Mouse (Mus musculus) midbrain, embryonic 15.5 days (tissue): ENCODE measurements around the gene Ddx55. TPM values are rescaled to one million over a fixed set of nuclear protein-coding genes. Genes with fewer than 3 reads are reported as not detected.
"Not testable (repeated sequence)": the region's sequence is repeated elsewhere in the genome, so short reads cannot be mapped to it uniquely, and the experiment has no call there.

Experiments
- ATAC-seq: fragments of 200-750 bp; cut with Nextera tagmentation; replicated peaks from 2 replicates; pipeline ENCODE4 v1.8.0; 2017; ENCODE audit warnings: moderate TSS enrichment
- H3K27ac ChIP-seq: fragments of 300-500 bp; sonication (generic); 2 replicates; pipeline ENCODE4 v1.5.1; 2015; ENCODE audit warnings: mild to moderate bottlenecking, inconsistent platforms
- H3K27me3 ChIP-seq: fragments of 300-500 bp; sonication (generic); replicated peaks from 2 replicates; pipeline ENCODE4 v1.6.1; 2015; ENCODE audit warnings: inconsistent platforms
- H3K36me3 ChIP-seq: fragments of 300-500 bp; sonication (generic); replicated peaks from 2 replicates; pipeline ENCODE4 v1.6.1; 2015; ENCODE audit warnings: inconsistent platforms
- H3K4me1 ChIP-seq: fragments of 300-500 bp; sonication (generic); 2 replicates; pipeline ENCODE4 v1.6.1; 2015; ENCODE audit warnings: inconsistent platforms
- H3K4me2 ChIP-seq: fragments of 300-500 bp; sonication (generic); 2 replicates; pipeline ENCODE4 v1.6.1; 2015; ENCODE audit warnings: inconsistent platforms, mild to moderate bottlenecking, moderate library complexity
- H3K4me3 ChIP-seq: fragments of 300-500 bp; sonication (generic); 2 replicates; pipeline ENCODE4 v1.5.1; 2015; ENCODE audit warnings: mild to moderate bottlenecking, inconsistent platforms
- H3K9ac ChIP-seq: fragments of 300-500 bp; sonication (generic); 2 replicates; pipeline ENCODE4 v1.6.1; 2015; ENCODE audit warnings: mild to moderate bottlenecking, inconsistent platforms
- H3K9me3 ChIP-seq: fragments of 300-500 bp; sonication (generic); 2 replicates; pipeline ENCODE4 v1.6.1; 2016; ENCODE audit warnings: inconsistent platforms
- WGBS: fragments of 180-500 bp; shearing (Covaris S2); methylation state at CpG from one replicate; pipeline ENCODE4 v1.1.7; 2015; ENCODE audit warnings: mixed read lengths; 5-methylcytosine and 5-hydroxymethylcytosine counted together
- polyA plus RNA-seq: library from polyadenylated mRNA; unstranded; fragments of >200 nt; fragmentation: Nextera tagmentation; extraction: Ambion mirVana; gene quantifications from 2 replicates; pipeline ENCODE4 v1.2.1, GENCODE M21; 2015

The Ddx55 gene
- polyA plus RNA-seq, 1 experiment from 2014 or later, result 30.5 TPM

DNA sequence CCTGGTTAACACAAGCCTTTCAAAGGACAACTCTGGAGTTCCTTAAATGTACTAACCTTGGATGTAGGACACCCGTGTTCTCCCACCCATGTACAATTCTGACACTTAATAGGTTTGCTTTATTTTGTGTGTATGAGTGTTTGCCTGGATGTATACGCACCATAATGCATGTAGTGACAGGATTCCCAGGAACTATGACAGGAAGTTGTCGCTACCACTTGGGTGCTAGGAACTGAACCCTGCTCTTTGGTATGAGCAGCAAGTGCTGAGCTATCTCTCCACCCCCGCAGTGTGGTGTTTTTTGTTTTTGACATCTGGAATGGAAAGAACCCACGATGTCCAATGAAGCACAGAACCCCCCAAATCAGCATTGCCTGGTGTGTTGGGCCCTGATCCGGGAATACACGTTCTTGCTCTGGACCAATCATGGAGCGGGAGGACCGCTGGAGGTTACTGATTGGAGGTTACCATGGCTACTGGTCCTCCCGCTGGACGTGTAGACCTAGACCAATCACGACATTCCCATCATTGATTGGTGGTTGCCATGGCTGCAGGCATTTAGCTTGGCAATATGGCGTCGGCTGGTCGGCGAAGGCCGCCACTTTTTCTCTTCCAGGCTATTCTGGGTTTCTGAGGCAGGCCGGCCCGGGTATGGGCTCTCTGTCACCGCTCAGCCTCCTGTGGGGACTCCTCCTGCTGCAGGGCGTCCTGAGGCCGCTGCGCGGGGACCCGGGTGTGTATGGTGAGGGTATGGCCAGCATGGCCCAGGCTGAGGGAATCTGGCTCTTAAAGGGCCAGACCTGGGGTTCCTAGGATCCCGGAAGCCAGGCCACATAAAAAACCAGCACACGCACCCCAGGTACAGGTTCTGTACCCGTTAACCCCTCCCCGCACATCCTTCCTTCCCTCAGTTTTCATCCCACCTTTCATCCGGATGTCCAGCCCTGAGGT is 45.8 kb downstream of the Ddx55 start:
- Histone ChIP-seq H3K27ac (peak overlapping the region; percentile 64), H3K4me3 (peak overlapping the region; percentile 91), H3K36me3 (peaks cover 26% of the 10 kb centered on the region), H3K27me3 (no peaks in the 10 kb centered on the region), H3K4me1 (peaks cover 19% of the 10 kb centered on the region), H3K9me3 (no peaks in the 10 kb centered on the region), H3K9ac (peak overlapping the region; percentile 77), H3K4me2 (peak overlapping the region; percentile 98)
- peak; percentile 100 for ATAC-seq
- WGBS, result 7% methylated on average over 30 of the region's 30 CpGs

DNA sequence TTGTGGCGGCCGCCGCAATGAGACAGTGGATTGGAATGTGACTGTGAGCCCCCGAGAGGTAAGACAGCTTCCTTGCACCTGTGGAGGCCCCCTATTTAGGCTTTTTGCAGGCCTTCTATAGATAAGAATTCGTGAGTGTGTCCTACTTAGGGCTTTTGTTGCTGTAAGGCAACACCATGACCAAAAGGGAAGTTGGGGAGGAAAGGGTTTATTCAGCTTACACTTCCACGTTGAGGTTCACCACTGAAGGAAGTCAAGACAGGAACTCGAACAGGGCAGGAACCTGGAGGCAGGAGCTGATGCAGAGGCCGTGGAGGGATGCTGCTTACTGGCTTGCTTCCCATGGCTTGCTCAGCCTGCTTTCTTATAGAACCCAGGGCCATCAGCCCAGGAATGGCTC is 47.1 kb downstream of the Ddx55 start:
- H3K27ac ChIP-seq, H3K9me3 ChIP-seq, ATAC-seq, H3K27me3 ChIP-seq, H3K9ac ChIP-seq: not testable (repeated sequence)
- 68% methylated on average over 8 of the region's 8 CpGs for WGBS
- H3K4me1 ChIP-seq, result peaks cover 19% of the 10 kb centered on the region
- H3K36me3 ChIP-seq, result peaks cover 14% of the 10 kb centered on the region
- H3K4me3 ChIP-seq, result peak overlapping the region; percentile 91; the same call in 1 of the 2 replicates
- H3K4me2 ChIP-seq, result peak overlapping the region; percentile 98

DNA sequence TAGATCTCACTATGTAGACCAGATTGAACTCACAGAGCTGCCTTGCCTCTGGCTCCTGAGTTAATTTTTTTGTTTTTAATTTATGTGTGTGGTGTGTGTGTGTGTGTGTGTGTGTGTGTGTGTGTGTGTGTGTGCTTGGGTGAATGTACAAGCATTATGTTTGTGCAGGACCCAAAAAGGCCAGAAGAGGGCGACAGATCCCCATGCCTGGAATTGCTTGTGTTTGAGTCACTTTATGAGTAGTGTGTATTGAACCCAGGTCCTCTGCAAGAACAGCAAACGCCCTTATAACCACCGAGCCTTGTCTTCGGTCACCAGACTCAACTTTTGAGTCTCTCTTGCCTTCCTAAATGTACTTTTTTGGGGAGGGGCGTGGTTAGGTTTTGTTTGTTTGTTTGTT is 49.7 kb downstream of the Ddx55 start:
- no peak for ATAC-seq
- H3K4me3 ChIP-seq, result no peak overlapping the region
- 73% methylated on average over 5 of the region's 5 CpGs for WGBS
- H3K27ac ChIP-seq, result no peak overlapping the region
- H3K4me1 ChIP-seq, result peaks cover 19% of the 10 kb centered on the region
- H3K9me3 ChIP-seq, result no peaks in the 10 kb centered on the region
- H3K9ac ChIP-seq, result no peak overlapping the region
- no peaks in the 10 kb centered on the region for H3K27me3 ChIP-seq
- H3K4me2 ChIP-seq, result no peak overlapping the region
- H3K36me3 ChIP-seq, result no peaks in the 10 kb centered on the region

DNA sequence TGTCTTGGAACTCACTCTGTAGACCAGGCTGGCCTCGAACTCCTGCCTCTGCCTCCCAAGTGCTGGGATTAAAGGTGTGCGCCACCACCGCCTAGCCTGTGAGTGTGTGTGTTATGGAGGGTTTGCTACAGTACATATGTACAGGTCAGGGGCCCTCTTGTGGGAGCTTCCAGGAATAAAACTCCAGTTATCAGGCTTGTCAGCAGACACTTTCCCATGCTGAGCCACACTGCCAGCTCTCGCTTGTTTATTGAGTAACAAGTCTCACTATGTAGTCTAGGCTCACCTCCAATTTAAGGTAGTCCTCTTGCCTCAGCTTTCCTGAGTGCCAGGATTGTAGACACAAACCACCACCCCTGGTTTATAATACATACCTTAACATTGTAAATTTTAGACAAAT is 51.6 kb downstream of the Ddx55 start:
- H3K9me3 ChIP-seq, result no peaks in the 10 kb centered on the region
- H3K27ac ChIP-seq, result no peak overlapping the region
- H3K27me3 ChIP-seq, result no peaks in the 10 kb centered on the region
- no peaks in the 10 kb centered on the region for H3K36me3 ChIP-seq
- H3K4me3 ChIP-seq, result no peak overlapping the region
- WGBS, result 87% methylated on average over 4 of the region's 4 CpGs
- ATAC-seq, result no peak
- no peak overlapping the region for H3K9ac ChIP-seq
- peaks cover 9% of the 10 kb centered on the region for H3K4me1 ChIP-seq
- no peak overlapping the region for H3K4me2 ChIP-seq

DNA sequence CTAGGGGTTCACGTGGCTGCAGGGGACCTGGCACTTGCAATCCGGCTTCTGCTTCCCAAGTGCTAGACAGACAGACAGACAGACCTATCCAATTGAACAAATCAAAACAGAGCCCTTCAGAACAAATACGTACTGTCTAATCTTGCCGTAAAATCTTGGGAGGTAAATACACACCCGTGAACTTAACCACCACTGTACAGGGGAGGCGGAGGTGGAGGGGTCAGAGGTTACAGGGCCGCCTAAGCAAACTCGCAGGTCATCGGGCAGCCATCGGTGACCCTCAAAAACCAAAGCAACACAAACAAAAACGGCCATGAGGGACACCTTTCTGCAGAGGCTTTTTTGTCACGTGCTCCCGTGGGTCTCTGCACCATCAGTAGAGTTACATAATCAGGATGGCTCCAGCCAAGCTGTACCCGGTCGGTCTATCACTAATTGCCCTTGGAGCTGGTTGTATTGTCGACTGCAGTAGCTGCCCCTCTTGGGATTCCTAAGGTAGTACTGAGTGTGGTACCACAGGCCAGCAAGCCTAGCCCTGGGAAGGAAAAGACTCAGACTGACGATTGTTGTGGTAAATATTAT is 52.5 kb downstream of the Ddx55 start:
- no peaks in the 10 kb centered on the region for H3K9me3 ChIP-seq
- ATAC-seq, result no peak
- H3K9ac ChIP-seq, result no peak overlapping the region
- no peaks in the 10 kb centered on the region for H3K36me3 ChIP-seq
- no peak overlapping the region for H3K4me2 ChIP-seq
- no peaks in the 10 kb centered on the region for H3K27me3 ChIP-seq
- no peak overlapping the region for H3K4me3 ChIP-seq
- peaks cover under 1% of the 10 kb centered on the region for H3K4me1 ChIP-seq
- no peak overlapping the region for H3K27ac ChIP-seq
- 89% methylated on average over 17 of the region's 17 CpGs for WGBS

- Histone ChIP-seq H3K9me3 (no peaks in the 10 kb centered on the region), H3K27ac (no peak overlapping the region), H3K36me3 (peaks cover 3% of the 10 kb centered on the region; the same call in 1 of the 2 replicates), H3K4me3 (no peak overlapping the region), H3K9ac (no peak overlapping the region), H3K27me3 (no peaks in the 10 kb centered on the region), H3K4me2 (no peak overlapping the region), H3K4me1 (no peaks in the 10 kb centered on the region)
- ATAC-seq, result no peak
- WGBS, result 79% methylated on average over 10 of the region's 10 CpGs
Observed at GRCm38 (mm10) chr5:124610965-124611364, 58.3 kb downstream of the Ddx55 start.

- peaks cover 6% of the 10 kb centered on the region; the same call in 1 of the 2 replicates for H3K36me3 ChIP-seq
- no peak overlapping the region for H3K4me3 ChIP-seq
- H3K9me3 ChIP-seq, result no peaks in the 10 kb centered on the region
- no peak overlapping the region for H3K4me2 ChIP-seq
- no peak for ATAC-seq
- H3K4me1 ChIP-seq, result no peaks in the 10 kb centered on the region
- no peak overlapping the region for H3K27ac ChIP-seq
- no peak overlapping the region for H3K9ac ChIP-seq
- 95% methylated on average over 11 of the region's 11 CpGs for WGBS
- H3K27me3 ChIP-seq, result no peaks in the 10 kb centered on the region
Observed at GRCm38 (mm10) chr5:124614709-124615108, 62.0 kb downstream of the Ddx55 start.

GRCm38 (mm10) chr5:124618711-124619110 is 66.0 kb downstream of the Ddx55 start:
- Histone ChIP-seq H3K4me3 (no peak overlapping the region), H3K4me2 (no peak overlapping the region), H3K27ac (no peak overlapping the region), H3K27me3 (no peaks in the 10 kb centered on the region), H3K36me3 (peaks cover 8% of the 10 kb centered on the region; the same call in 1 of the 2 replicates), H3K4me1 (no peaks in the 10 kb centered on the region), H3K9ac (no peak overlapping the region), H3K9me3 (no peaks in the 10 kb centered on the region)
- WGBS, result 87% methylated on average over 10 of the region's 10 CpGs
- ATAC-seq, result no peak

Other genes starting within 250 kb of the Ddx55 start
- gene Mphosph9, start 224.9 kb upstream of the Ddx55 start, polyA plus RNA-seq, result 14.2 and 14.8 TPM in 2 replicates
- 13.6 and 14.6 TPM in 2 replicates for gene 2810006K23Rik, start 224.8 kb upstream of the Ddx55 start, polyA plus RNA-seq
- gene Cdk2ap1, start 189.8 kb upstream of the Ddx55 start, polyA plus RNA-seq, result 89.3 and 127 TPM in 2 replicates
- 98.6 and 102 TPM in 2 replicates for gene Sbno1, start 126.9 kb upstream of the Ddx55 start, polyA plus RNA-seq
- gene Kmt5a, start 112.9 kb upstream of the Ddx55 start, polyA plus RNA-seq, result 36.4 and 49.1 TPM in 2 replicates
- 24.7 and 25.2 TPM in 2 replicates for gene Rilpl2, start 74.5 kb upstream of the Ddx55 start, polyA plus RNA-seq
- gene Snrnp35, start 69.7 kb upstream of the Ddx55 start, polyA plus RNA-seq, result 18.9 and 19.1 TPM in 2 replicates
- gene Rilpl1, start 21.5 kb upstream of the Ddx55 start, polyA plus RNA-seq, result 11.8 and 14.3 TPM in 2 replicates
- gene Tmed2, start 12.2 kb upstream of the Ddx55 start, polyA plus RNA-seq, result 321 and 332 TPM in 2 replicates
- gene Eif2b1, start 26.3 kb downstream of the Ddx55 start, polyA plus RNA-seq, result 62.6 and 63.4 TPM in 2 replicates
- gene Gtf2h3, start 26.3 kb downstream of the Ddx55 start, polyA plus RNA-seq, result 45.1 and 48.1 TPM in 2 replicates
- gene Atp6v0a2, start 75.7 kb downstream of the Ddx55 start, polyA plus RNA-seq, result 40.0 and 44.4 TPM in 2 replicates
- gene Dnah10, start 172.2 kb downstream of the Ddx55 start, polyA plus RNA-seq, result 0.12 and 0.13 TPM in 2 replicates